Mouse (Mus musculus) testis, adult 2 months (tissue): ENCODE results near the gene Irak2.

Experiments used
- CTCF ChIP-seq: fragments of 200-500 bp; IDR thresholded peaks from 2 replicates; pipeline ENCODE4 v1.5.1; 2012; ENCODE audit warnings: low read depth, mild to moderate bottlenecking, inconsistent platforms, low read length, moderate library complexity; ENCODE audit not compliant: control insufficient read depth, insufficient read depth, insufficient replicate concordance
- POLR2A ChIP-seq: fragments of 200-500 bp; IDR thresholded peaks from 2 replicates; pipeline ENCODE4 v1.6.1; 2012; ENCODE audit warnings: low read depth, mild to moderate bottlenecking, inconsistent platforms, low read length, moderate library complexity; ENCODE audit not compliant: control insufficient read depth

DNA sequence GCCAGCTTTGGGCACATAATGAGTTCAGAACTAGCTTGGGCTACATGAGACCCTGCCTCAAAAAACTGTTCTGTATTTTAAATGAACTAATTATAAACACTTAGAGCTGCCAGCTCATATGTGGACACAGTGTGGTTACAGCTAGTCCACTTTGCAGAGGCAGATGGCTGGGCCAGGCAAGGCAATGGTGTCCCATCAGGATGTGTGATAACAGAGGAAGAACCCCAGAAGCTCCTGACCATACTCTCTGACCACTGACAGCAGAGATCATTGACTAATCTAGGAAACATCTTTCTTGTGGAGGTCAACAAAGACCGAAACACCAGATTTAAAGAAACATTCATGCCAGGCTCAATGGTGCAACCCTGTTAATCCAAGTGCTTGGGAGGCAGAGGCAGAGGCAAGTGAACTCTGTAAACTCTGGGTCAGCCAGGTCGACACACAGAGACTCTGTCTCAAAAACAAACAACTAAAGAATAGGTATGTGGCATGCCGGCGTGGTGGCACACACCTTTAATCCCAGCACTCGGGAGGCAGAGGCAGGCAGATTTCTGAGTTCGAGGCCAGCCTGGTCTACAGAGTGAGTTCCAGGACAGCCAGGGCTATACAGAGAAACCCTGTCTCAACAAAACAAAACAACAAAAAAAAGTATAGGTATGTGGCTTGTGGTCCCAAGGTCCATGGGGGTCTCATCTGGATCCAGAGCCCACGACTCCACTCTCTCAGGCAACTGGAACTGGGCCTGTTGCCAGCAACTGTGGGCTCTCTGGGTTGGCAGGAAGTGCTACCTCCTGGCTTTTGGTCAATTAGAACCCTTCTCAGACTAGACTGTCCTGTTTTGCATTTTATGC lies 11.3 kb downstream of the Irak2 start:
- TF ChIP-seq CTCF (no peak), POLR2A (no peak)
